Mouse (Mus musculus) testis, adult 2 months (tissue): ENCODE data around the gene Clec2h.

Experiments used
- CTCF ChIP-seq: fragments of 200-500 bp; IDR thresholded peaks from 2 replicates; pipeline ENCODE4 v1.5.1; 2012; ENCODE audit warnings: low read depth, mild to moderate bottlenecking, inconsistent platforms, low read length, moderate library complexity; ENCODE audit not compliant: control insufficient read depth, insufficient read depth, insufficient replicate concordance
- POLR2A ChIP-seq: fragments of 200-500 bp; IDR thresholded peaks from 2 replicates; pipeline ENCODE4 v1.6.1; 2012; ENCODE audit warnings: low read depth, mild to moderate bottlenecking, inconsistent platforms, low read length, moderate library complexity; ENCODE audit not compliant: control insufficient read depth

DNA sequence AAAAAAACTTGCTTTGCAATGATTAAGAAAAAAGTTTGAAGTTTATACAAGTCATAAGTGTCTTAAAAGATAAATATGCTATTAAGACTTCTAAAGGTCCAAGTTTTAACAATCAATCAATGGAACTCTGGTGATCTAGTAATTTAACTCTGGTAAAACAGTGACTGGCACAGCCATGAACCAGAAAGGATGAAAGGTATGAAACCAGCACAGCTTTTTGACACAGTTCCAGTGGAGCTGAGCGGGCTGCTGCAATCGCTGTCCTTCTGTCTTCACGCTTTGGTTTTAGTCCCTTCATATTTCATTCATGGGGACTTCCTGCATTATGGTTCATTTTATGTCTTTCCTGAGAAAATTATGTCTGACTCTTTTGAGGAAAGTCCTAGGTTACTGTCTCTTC is 12.5 kb upstream of the Clec2h start:
- TF ChIP-seq CTCF (no peak), POLR2A (no peak)
